22 mouse cellular contexts compared by ENCODE assay signal in genomic region chr4:142209476-142209875, GRCm38 (mm10). TPM values are rescaled to one million over a fixed set of nuclear protein-coding genes. Genes with fewer than 3 reads are reported as not detected.
A peak's percentile ranks its signal among the peaks of the same experiment; 100 is the strongest.
DNase-seq lines count a peak whose midpoint lies in the region; ATAC-seq and TF ChIP-seq lines count a peak whose summit lies in the region.
"Had no signal": no experiment of that assay in that cellular context is flagged by ENCODE, and none has a peak within 500 bp of the region (broad histone marks: within the 10 kb centered on the region; RNA-seq: fewer than 3 reads in every experiment).

No protein-coding gene starts in this region.

- no peaks in the 10 kb centered on the region for H3K27me3 ChIP-seq in heart, embryonic 16.5 days (ENCODE audit: control insufficient read depth, insufficient read depth, low read length)
- no peaks in the 10 kb centered on the region for H3K27me3 ChIP-seq in heart, embryonic 12.5 days (replicated peaks)
- no peaks in the 10 kb centered on the region for H3K27me3 ChIP-seq in lung, embryonic 14.5 days (ENCODE audit: insufficient read depth, low read length)
- H3K27me3 ChIP-seq in limb, embryonic 14.5 days (ENCODE audit: control insufficient read depth, insufficient read depth, low read length): no peaks in the 10 kb centered on the region
- H3K27me3 ChIP-seq: CH12.LX; intestine, embryonic 15.5 days; liver, embryonic 15.5 days; Patski had no signal

- no peak for TF ChIP-seq CTCF in lung, embryonic 14.5 days (IDR thresholded peaks at IDR 0.05; ENCODE audit: low read depth)

- peak overlapping the region; percentile 48 for H3K4me2 ChIP-seq in heart, embryonic 16.5 days (ENCODE audit: low read depth, low read length)
- H3K4me2 ChIP-seq in heart, embryonic 12.5 days: no peak overlapping the region
- no peak overlapping the region for H3K4me2 ChIP-seq in lung, embryonic 14.5 days
- no peak overlapping the region for H3K4me2 ChIP-seq in limb, embryonic 14.5 days (replicated peaks; ENCODE audit: low read depth, low read length, severe bottlenecking)
- H3K4me2 ChIP-seq: intestine, embryonic 15.5 days; liver, embryonic 15.5 days; midbrain, embryonic 11.5 days had no signal

- 63% methylated on average over 7 of the region's 7 CpGs for WGBS in heart, embryonic 16.5 days
- 58% methylated on average over 7 of the region's 7 CpGs for WGBS in heart, embryonic 12.5 days
- WGBS in lung, embryonic 14.5 days: 39% methylated on average over 7 of the region's 7 CpGs
- 58% methylated on average over 7 of the region's 7 CpGs for WGBS in limb, embryonic 14.5 days

- no peaks in the 10 kb centered on the region for H3K9me3 ChIP-seq in heart, embryonic 16.5 days (replicated peaks; ENCODE audit: control insufficient read depth, low read length)
- H3K9me3 ChIP-seq in heart, embryonic 12.5 days (replicated peaks): no peaks in the 10 kb centered on the region
- no peaks in the 10 kb centered on the region for H3K9me3 ChIP-seq in lung, embryonic 14.5 days (ENCODE audit: low read depth, low read length)
- H3K9me3 ChIP-seq in limb, embryonic 14.5 days (ENCODE audit: control insufficient read depth, low read length): no peaks in the 10 kb centered on the region
- H3K9me3 ChIP-seq: intestine, embryonic 15.5 days; liver, embryonic 15.5 days had no signal

- peaks cover 11% of the 10 kb centered on the region for H3K4me1 ChIP-seq in heart, embryonic 16.5 days (ENCODE audit: control insufficient read depth, insufficient read depth, low read length)
- peaks cover 32% of the 10 kb centered on the region for H3K4me1 ChIP-seq in heart, embryonic 12.5 days (replicated peaks)
- H3K4me1 ChIP-seq in lung, embryonic 14.5 days (ENCODE audit: insufficient read depth): peaks cover 9% of the 10 kb centered on the region
- peaks cover 15% of the 10 kb centered on the region; the same call in 1 of the 2 replicates for H3K4me1 ChIP-seq in limb, embryonic 14.5 days (ENCODE audit: control insufficient read depth, insufficient read depth, low read length)
- H3K4me1 ChIP-seq: liver, embryonic 15.5 days had no signal

- no peak for TF ChIP-seq POLR2A in limb, embryonic 14.5 days (IDR thresholded peaks at IDR 0.05; ENCODE audit: borderline replicate concordance, extremely low read depth, insufficient read depth, insufficient read length)

- H3K36me3 ChIP-seq in heart, embryonic 16.5 days (ENCODE audit: control insufficient read depth, insufficient read depth): no peaks in the 10 kb centered on the region
- peaks cover 14% of the 10 kb centered on the region; the same call in 1 of the 2 replicates for H3K36me3 ChIP-seq in heart, embryonic 12.5 days
- H3K36me3 ChIP-seq in lung, embryonic 14.5 days (ENCODE audit: insufficient read depth): 0 out of 2 replicates have a peak, but pooled peaks cover 10% of the 10 kb centered on the region
- H3K36me3 ChIP-seq in limb, embryonic 14.5 days (ENCODE audit: control insufficient read depth, insufficient read depth, low read length): peaks cover 14% of the 10 kb centered on the region; the same call in 1 of the 2 replicates
- H3K36me3 ChIP-seq: G1E; liver, embryonic 15.5 days had no signal

- DNase-seq in lung, embryonic 14.5 days: peak; percentile 59
- no peak for DNase-seq in lung, postnatal 36 days
- no peak for DNase-seq in limb, embryonic 14.5 days (ENCODE audit: low spot score)
- no peak for DNase-seq in layer of hippocampus, postnatal 25 days (ENCODE audit: extremely low spot score in 1 of 2, low spot score in 1 of 2)
- no peak for DNase-seq in cerebellum, adult 11 months
- DNase-seq: B cell, adult 2 months; cerebellum, adult 18-20 months; cerebellum, postnatal 14 days; gastrocnemius, postnatal 36 days; layer of hippocampus, postnatal 36 days; liver had no signal

- ATAC-seq in heart, embryonic 16.5 days (replicated peaks; ENCODE audit: extremely low read depth, insufficient read depth, low FRiP score): no peak
- ATAC-seq in heart, embryonic 12.5 days (ENCODE audit: insufficient number of reproducible peaks, low FRiP score): no peak
- peak; percentile 39; the same call in 1 of the 2 replicates for ATAC-seq in lung, embryonic 14.5 days (ENCODE audit: insufficient read depth)
- ATAC-seq in limb, embryonic 14.5 days (ENCODE audit: low FRiP score, low read depth): peak; percentile 24; the same call in 1 of the 2 replicates
- ATAC-seq: hindbrain, embryonic 16.5 days; intestine, embryonic 15.5 days; lung, postnatal 0 days; Patski had no signal

- H3K4me3 ChIP-seq in heart, embryonic 16.5 days (ENCODE audit: low read length): no peak overlapping the region; the same call in 1 of the 2 replicates
- H3K4me3 ChIP-seq in heart, embryonic 12.5 days: no peak overlapping the region
- H3K4me3 ChIP-seq in lung, embryonic 14.5 days (ENCODE audit: low read depth, low read length): no peak overlapping the region
- H3K4me3 ChIP-seq in limb, embryonic 14.5 days (replicated peaks; ENCODE audit: low read length): no peak overlapping the region
- H3K4me3 ChIP-seq: intestine, embryonic 15.5 days; layer of hippocampus, adult 2 months; liver, embryonic 15.5 days had no signal

- H3K27ac ChIP-seq in heart, embryonic 16.5 days (ENCODE audit: low read length): peak overlapping the region; percentile 57; the same call in 1 of the 2 replicates
- no peak overlapping the region for H3K27ac ChIP-seq in heart, embryonic 12.5 days (ENCODE audit: poor library complexity, severe bottlenecking)
- H3K27ac ChIP-seq in lung, embryonic 14.5 days (ENCODE audit: low read depth): no peak overlapping the region
- no peak overlapping the region for H3K27ac ChIP-seq in limb, embryonic 14.5 days (replicated peaks; ENCODE audit: low read depth, low read length)
- H3K27ac ChIP-seq: intestine, embryonic 15.5 days; layer of hippocampus, adult 2 months; liver, embryonic 15.5 days had no signal

- H3K9ac ChIP-seq in heart, embryonic 16.5 days (ENCODE audit: low read length): peak overlapping the region; percentile 41; the same call in 1 of the 2 replicates
- H3K9ac ChIP-seq in heart, embryonic 12.5 days: no peak overlapping the region
- H3K9ac ChIP-seq in lung, embryonic 14.5 days: no peak overlapping the region
- H3K9ac ChIP-seq in limb, embryonic 14.5 days (ENCODE audit: low read depth, low read length, severe bottlenecking): no peak overlapping the region
- H3K9ac ChIP-seq: intestine, embryonic 15.5 days; liver, embryonic 15.5 days had no signal

RNA-seq across cellular contexts. Expression of gene Kazn, which starts 29.7 kb away (rescaled TPM):
- 5.8 and 6.5 TPM in 2 replicates for polyA plus RNA-seq in heart, embryonic 16.5 days (2015; fragmentation: Nextera tagmentation; extraction: Ambion mirVana)
- 8.6 and 9.2 TPM in 2 replicates for polyA plus RNA-seq in heart, embryonic 12.5 days (2016; fragmentation: Nextera tagmentation; extraction: Ambion mirVana)
- 12.8 and 14.1 TPM in 2 replicates for polyA plus RNA-seq in lung, embryonic 14.5 days (2014; fragmentation: Nextera tagmentation; extraction: Ambion mirVana)
- 31.3 and 43.4 TPM in 2 replicates for polyA plus RNA-seq in limb, embryonic 14.5 days (2012; rRNA removed)
- 12.7 and 14.0 TPM in 2 replicates for polyA plus RNA-seq in limb, embryonic 14.5 days (2014; fragmentation: Nextera tagmentation; extraction: Ambion mirVana)
- total RNA-seq in layer of hippocampus, postnatal 25 days (2021): 10 to 100 TPM; 47.6 to 50.8 TPM
- polyA plus RNA-seq: G1E had no signal

Comparison
In these comparisons a context has a peak if more than half of its experiments do, and no peak if none do; other contexts are left out.
1. ATAC-seq: peak in lung, embryonic 14.5 days (single experiment) and limb, embryonic 14.5 days (single experiment); none in heart, embryonic 16.5 days (single experiment) and heart, embryonic 12.5 days (single experiment).